19 mouse cellular contexts compared by ENCODE assay signal in the genomic region with DNA sequence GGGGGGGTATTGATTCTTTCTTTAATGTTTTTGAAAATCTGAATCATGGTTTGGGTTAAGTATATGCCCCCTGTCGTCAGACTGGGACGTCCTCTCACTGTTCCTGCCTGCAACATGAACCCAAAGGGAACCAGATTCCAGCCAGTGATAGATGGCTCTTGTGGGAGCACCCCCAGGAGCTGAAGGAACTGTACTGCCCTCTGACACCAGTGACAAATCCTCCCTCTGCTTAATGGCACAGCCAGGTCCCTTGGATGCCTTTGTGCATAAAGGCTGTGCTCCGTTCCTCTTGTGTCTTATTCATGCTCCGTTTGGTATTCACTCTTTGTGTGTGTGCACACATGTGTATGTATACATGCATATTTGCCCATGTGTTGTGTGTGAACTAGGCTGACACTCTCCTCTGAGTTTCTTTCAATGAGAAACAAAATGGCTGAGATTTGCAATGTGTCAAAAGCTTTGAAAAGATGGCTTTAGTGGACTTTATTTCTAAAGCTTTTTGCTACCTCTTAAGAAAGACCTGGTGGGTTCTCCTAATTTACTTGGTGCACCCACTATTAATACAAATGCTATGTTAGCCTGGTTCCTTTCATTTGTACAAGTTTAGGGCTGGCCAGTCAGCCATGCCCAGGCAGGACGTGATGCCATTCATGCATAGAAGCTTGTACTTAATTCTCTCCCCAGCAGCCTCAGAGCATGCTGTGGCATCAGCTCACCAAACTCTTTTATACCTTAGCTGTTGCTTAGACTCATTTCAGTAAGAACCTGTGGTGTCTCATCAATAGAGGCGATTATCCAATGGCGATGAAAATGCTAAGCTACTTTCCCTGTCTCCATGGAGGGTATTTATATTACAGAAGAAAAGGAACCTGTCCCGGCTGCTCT.
A peak's percentile ranks its signal among the peaks of the same experiment; 100 is the strongest.
DNase-seq lines count a peak whose midpoint lies in the region; ATAC-seq and TF ChIP-seq lines count a peak whose summit lies in the region.
"Had no signal": no experiment of that assay in that cellular context is flagged by ENCODE, and none has a peak within 500 bp of the region (broad histone marks: within the 10 kb centered on the region; RNA-seq: fewer than 3 reads in every experiment).

No protein-coding gene starts in this region.

- H3K9ac ChIP-seq in hindbrain, embryonic 11.5 days (ENCODE audit: low read depth, low read length) = no peak overlapping the region
- no peak overlapping the region for H3K9ac ChIP-seq in hindbrain, embryonic 13.5 days
- H3K9ac ChIP-seq in forebrain, embryonic 14.5 days (ENCODE audit: low read length) = no peak overlapping the region
- no peak overlapping the region for H3K9ac ChIP-seq in midbrain, embryonic 13.5 days (replicated peaks)
- H3K9ac ChIP-seq in intestine, embryonic 16.5 days (ENCODE audit: low read depth, low read length) = no peak overlapping the region
- H3K9ac ChIP-seq: limb, embryonic 13.5 days; liver, embryonic 13.5 days; lung, embryonic 14.5 days had no signal

- no peak for TF ChIP-seq CTCF in brain, embryonic 14.5 days (IDR thresholded peaks at IDR 0.05; ENCODE audit: borderline replicate concordance, extremely low read depth, insufficient read depth, insufficient read length)

- H3K9me3 ChIP-seq in hindbrain, embryonic 11.5 days (ENCODE audit: control insufficient read depth, low read length) = no peaks in the 10 kb centered on the region
- H3K9me3 ChIP-seq in hindbrain, embryonic 13.5 days = no peaks in the 10 kb centered on the region
- H3K9me3 ChIP-seq in forebrain, embryonic 14.5 days (replicated peaks; ENCODE audit: control insufficient read depth, low read length) = no peaks in the 10 kb centered on the region
- H3K9me3 ChIP-seq in midbrain, embryonic 13.5 days = no peaks in the 10 kb centered on the region
- H3K9me3 ChIP-seq in intestine, embryonic 16.5 days (ENCODE audit: control insufficient read depth, low read length) = no peaks in the 10 kb centered on the region
- H3K9me3 ChIP-seq: limb, embryonic 13.5 days; liver, embryonic 13.5 days had no signal

- H3K27me3 ChIP-seq in hindbrain, embryonic 11.5 days (ENCODE audit: control insufficient read depth, insufficient read depth, low read length) = no peaks in the 10 kb centered on the region
- H3K27me3 ChIP-seq in hindbrain, embryonic 13.5 days = peaks cover 7% of the 10 kb centered on the region; the same call in 1 of the 2 replicates
- H3K27me3 ChIP-seq in forebrain, embryonic 14.5 days (replicated peaks; ENCODE audit: control insufficient read depth, insufficient read depth, low read length) = no peaks in the 10 kb centered on the region
- H3K27me3 ChIP-seq in midbrain, embryonic 13.5 days = no peaks in the 10 kb centered on the region
- H3K27me3 ChIP-seq in intestine, embryonic 16.5 days (replicated peaks; ENCODE audit: control insufficient read depth, insufficient read depth, low read length) = no peaks in the 10 kb centered on the region
- H3K27me3 ChIP-seq: limb, embryonic 13.5 days; liver, embryonic 13.5 days had no signal

- DNase-seq in hindbrain, embryonic 11.5 days (ENCODE audit: low spot score) = peak; percentile 10
- peak; percentile 70 for DNase-seq in brain, embryonic 14.5 days (ENCODE audit: low read depth)
- peak; percentile 40 for DNase-seq in forebrain, embryonic 14.5 days (ENCODE audit: low spot score)
- no peak for DNase-seq in adrenal gland, adult 2 months
- DNase-seq: cerebellum, adult 11 months; cerebellum, postnatal 10 days; heart, postnatal 10 days; kidney, adult 8-10 months; layer of hippocampus, postnatal 36 days; liver, embryonic 13.5 days; lung, embryonic 14.5 days; lung, postnatal 36 days; thymus, postnatal 36 days had no signal

- ATAC-seq in hindbrain, embryonic 11.5 days (ENCODE audit: low FRiP score) = no peak
- ATAC-seq in hindbrain, embryonic 13.5 days (ENCODE audit: low FRiP score) = no peak
- ATAC-seq in forebrain, embryonic 14.5 days = peak; percentile 64
- 0 out of 2 replicates have a peak, but pooled peaks have one; percentile 34 for ATAC-seq in midbrain, embryonic 13.5 days
- no peak for ATAC-seq in activated CD4-positive, CD25-positive, alpha-beta regulatory T cell, adult 4 months
- ATAC-seq in intestine, embryonic 16.5 days = no peak

- WGBS in hindbrain, embryonic 11.5 days = 47% methylated on average over 8 of the region's 8 CpGs
- 36% methylated on average over 8 of the region's 8 CpGs for WGBS in hindbrain, embryonic 13.5 days
- WGBS in forebrain, embryonic 14.5 days = 11% methylated on average over 8 of the region's 8 CpGs
- WGBS in midbrain, embryonic 13.5 days = 25% methylated on average over 8 of the region's 8 CpGs
- 67% methylated on average over 8 of the region's 8 CpGs for WGBS in intestine, embryonic 16.5 days

- no peak for TF ChIP-seq POLR2A in brain, embryonic 14.5 days (IDR thresholded peaks at IDR 0.05; ENCODE audit: borderline replicate concordance, extremely low read depth, insufficient read depth, insufficient read length, poor library complexity, severe bottlenecking)

- H3K4me2 ChIP-seq in hindbrain, embryonic 11.5 days (replicated peaks; ENCODE audit: low read depth, low read length) = no peak overlapping the region
- no peak overlapping the region for H3K4me2 ChIP-seq in hindbrain, embryonic 13.5 days
- H3K4me2 ChIP-seq in forebrain, embryonic 14.5 days (ENCODE audit: low read length) = no peak overlapping the region
- H3K4me2 ChIP-seq in midbrain, embryonic 13.5 days (replicated peaks) = no peak overlapping the region
- no peak overlapping the region for H3K4me2 ChIP-seq in intestine, embryonic 16.5 days (ENCODE audit: low read depth, low read length)
- H3K4me2 ChIP-seq: heart, embryonic 11.5 days; limb, embryonic 13.5 days; liver, embryonic 13.5 days; lung, embryonic 14.5 days had no signal

- no peaks in the 10 kb centered on the region for H3K4me1 ChIP-seq in hindbrain, embryonic 11.5 days (replicated peaks; ENCODE audit: control insufficient read depth, insufficient read depth, low read length)
- H3K4me1 ChIP-seq in hindbrain, embryonic 13.5 days (replicated peaks) = peaks cover 11% of the 10 kb centered on the region
- H3K4me1 ChIP-seq in forebrain, embryonic 14.5 days (ENCODE audit: control insufficient read depth, insufficient read depth, low read length) = peaks cover 4% of the 10 kb centered on the region; the same call in 1 of the 2 replicates
- peaks cover 15% of the 10 kb centered on the region for H3K4me1 ChIP-seq in midbrain, embryonic 13.5 days (replicated peaks)
- no peaks in the 10 kb centered on the region for H3K4me1 ChIP-seq in intestine, embryonic 16.5 days (ENCODE audit: control insufficient read depth, insufficient read depth, low read length)
- H3K4me1 ChIP-seq: liver, embryonic 13.5 days had no signal

- no peak overlapping the region for H3K4me3 ChIP-seq in hindbrain, embryonic 11.5 days (ENCODE audit: low read depth, low read length)
- no peak overlapping the region for H3K4me3 ChIP-seq in hindbrain, embryonic 13.5 days
- H3K4me3 ChIP-seq in forebrain, embryonic 14.5 days (ENCODE audit: low read depth, low read length) = no peak overlapping the region
- no peak overlapping the region for H3K4me3 ChIP-seq in midbrain, embryonic 13.5 days (replicated peaks)
- no peak overlapping the region for H3K4me3 ChIP-seq in intestine, embryonic 16.5 days (ENCODE audit: low read length)
- H3K4me3 ChIP-seq: limb, embryonic 13.5 days; liver, embryonic 13.5 days had no signal

- H3K27ac ChIP-seq in hindbrain, embryonic 11.5 days (ENCODE audit: low read depth, low read length) = no peak overlapping the region
- H3K27ac ChIP-seq in hindbrain, embryonic 13.5 days = no peak overlapping the region
- H3K27ac ChIP-seq in forebrain, embryonic 14.5 days (ENCODE audit: low read depth, low read length) = no peak overlapping the region
- H3K27ac ChIP-seq in midbrain, embryonic 13.5 days = no peak overlapping the region
- no peak overlapping the region for H3K27ac ChIP-seq in intestine, embryonic 16.5 days (ENCODE audit: low read length)
- H3K27ac ChIP-seq: limb, embryonic 13.5 days; liver, embryonic 13.5 days had no signal

- no peaks in the 10 kb centered on the region for H3K36me3 ChIP-seq in hindbrain, embryonic 11.5 days (ENCODE audit: control insufficient read depth, insufficient read depth, low read length)
- H3K36me3 ChIP-seq in hindbrain, embryonic 13.5 days = no peaks in the 10 kb centered on the region
- no peaks in the 10 kb centered on the region for H3K36me3 ChIP-seq in forebrain, embryonic 14.5 days (ENCODE audit: control insufficient read depth, insufficient read depth, low read length)
- no peaks in the 10 kb centered on the region for H3K36me3 ChIP-seq in midbrain, embryonic 13.5 days
- no peaks in the 10 kb centered on the region for H3K36me3 ChIP-seq in intestine, embryonic 16.5 days (ENCODE audit: control insufficient read depth, insufficient read depth, low read length)
- H3K36me3 ChIP-seq: limb, embryonic 13.5 days; liver, embryonic 13.5 days had no signal

Comparison
In these comparisons a context has a peak if more than half of its experiments do, and no peak if none do; other contexts are left out.
1. ATAC-seq: peak in forebrain, embryonic 14.5 days (single experiment) and midbrain, embryonic 13.5 days (single experiment); none in hindbrain, embryonic 11.5 days (single experiment), hindbrain, embryonic 13.5 days (single experiment), activated CD4-positive, CD25-positive, alpha-beta regulatory T cell, adult 4 months (single experiment) and intestine, embryonic 16.5 days (single experiment).